Mouse (Mus musculus) spleen, adult 2 months (tissue): ENCODE data around the gene Grid1.

Source experiments
- CTCF ChIP-seq: fragments of 200-500 bp; IDR thresholded peaks from 2 replicates; pipeline ENCODE4 v1.5.1; 2011; ENCODE audit warnings: mild to moderate bottlenecking, inconsistent platforms; ENCODE audit not compliant: insufficient read depth, insufficient read length, insufficient replicate concordance; ENCODE audit errors: extremely low read depth
- POLR2A ChIP-seq: fragments of 200-500 bp; IDR thresholded peaks from 2 replicates; pipeline ENCODE4 v1.6.1; 2011; ENCODE audit warnings: low read depth, low read length, inconsistent platforms

DNA sequence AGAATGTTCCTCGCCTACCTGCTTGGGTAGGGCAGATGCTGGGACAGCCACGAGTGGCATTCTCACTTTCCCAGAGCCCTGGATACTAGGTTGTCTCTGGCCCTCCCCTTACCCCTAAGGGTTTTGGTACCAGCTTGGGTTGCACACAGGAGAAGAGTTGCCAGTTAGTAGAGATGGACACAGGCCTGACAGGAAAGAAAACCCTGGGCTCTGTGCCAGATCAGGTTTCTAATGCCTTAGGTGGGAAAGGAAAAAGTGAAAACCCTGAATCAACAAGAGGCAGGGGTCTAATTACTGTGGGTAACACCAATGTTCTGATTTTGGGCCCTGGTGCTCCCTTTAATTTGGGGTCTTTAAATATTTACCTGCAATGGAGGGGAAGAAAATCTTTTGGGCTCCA lies 88.5 kb downstream of the Grid1 start:
- TF ChIP-seq CTCF: no peak
- TF ChIP-seq POLR2A: no peak
